Mouse (Mus musculus) thymus, postnatal 14 days (tissue): Measurements from ENCODE around the gene Pakap.

Experiments used
- DNase-seq: peaks from one replicate; pipeline ENCODE4 v3.0.0; 2021

Gene Pakap

GRCm38 (mm10) chr4:57927464-57928205 lies 359.7 kb downstream of the Pakap start:
- DNase-seq = peak; percentile 30

GRCm38 (mm10) chr4:57930559-57931170 lies 362.7 kb downstream of the Pakap start:
- no peak for DNase-seq

- DNase-seq = no peak
Observed at GRCm38 (mm10) chr4:57934181-57934580, 366.2 kb downstream of the Pakap start.

GRCm38 (mm10) chr4:57937292-57937691 lies 369.3 kb downstream of the Pakap start:
- DNase-seq = no peak

GRCm38 (mm10) chr4:57940631-57941030 lies 372.7 kb downstream of the Pakap start:
- DNase-seq = no peak

GRCm38 (mm10) chr4:57942892-57943291 lies 374.9 kb downstream of the Pakap start:
- no peak for DNase-seq
